Mouse (Mus musculus) CH12.LX (cell line): ENCODE measurements around the gene Psmd14. TPM values are rescaled to one million over a fixed set of nuclear protein-coding genes. Genes with fewer than 3 reads are reported as not detected.

ENCODE experiments used
- DNase-seq: peaks from one replicate; pipeline ENCODE4 v3.0.0-alpha.2; 2013; ENCODE audit errors: extremely low read depth
- H3K27ac ChIP-seq: 2 replicates; pipeline ENCODE4 v1.5.1; 2012; ENCODE audit warnings: low read depth, mild to moderate bottlenecking, control low read depth, moderate library complexity; ENCODE audit not compliant: insufficient read depth
- H3K27me3 ChIP-seq: replicated peaks from 2 replicates; pipeline ENCODE3; 2012; ENCODE audit warnings: inconsistent platforms
- H3K36me3 ChIP-seq, 2 experiments: replicated peaks in 1 of 2; 2 replicates each; pipeline versions ENCODE3 to v1.6.1; 2012; ENCODE audit warnings: inconsistent platforms in 1 of 2, low read length in 1 of 2, mild to moderate bottlenecking in 1 of 2, mixed read lengths in 1 of 2, moderate library complexity in 1 of 2; ENCODE audit not compliant: control insufficient read depth in 1 of 2, insufficient read depth in 1 of 2
- H3K4me1 ChIP-seq, 2 experiments: 2 replicates each; pipeline ENCODE4 v1.6.1; 2012; ENCODE audit warnings: inconsistent platforms in 1 of 2, moderate library complexity in 1 of 2; ENCODE audit not compliant: insufficient read depth in 2 of 2, control insufficient read depth in 1 of 2
- H3K4me2 ChIP-seq: 2 replicates; pipeline ENCODE4 v1.6.1; 2012; ENCODE audit warnings: low read depth, mild to moderate bottlenecking, control low read depth; ENCODE audit not compliant: poor library complexity, insufficient read depth, severe bottlenecking
- H3K4me3 ChIP-seq, 3 experiments: fragments of 150-350 bp in 1 of 3; sonication (generic) in 1 of 3; replicated peaks in 1 of 3; 2 replicates each; pipeline versions ENCODE3 to v1.5.1; 2011 to 2012; ENCODE audit warnings: low read depth in 2 of 3, low read length in 2 of 3, mild to moderate bottlenecking in 2 of 3, moderate library complexity in 2 of 3, control low read depth in 1 of 3, improper control_type of control experiment in 1 of 3, inconsistent platforms in 1 of 3, mixed read lengths in 1 of 3; ENCODE audit not compliant: poor library complexity in 1 of 3
- H3K79me2 ChIP-seq: replicated peaks from 2 replicates; pipeline ENCODE4 v1.6.1; 2012; ENCODE audit warnings: mild to moderate bottlenecking, moderate library complexity; ENCODE audit not compliant: control insufficient read depth, poor library complexity, insufficient read depth, severe bottlenecking; ENCODE audit errors: extremely low read depth
- H3K9ac ChIP-seq: 2 replicates; pipeline ENCODE4 v1.6.1; 2012; ENCODE audit warnings: low read depth, mild to moderate bottlenecking, control low read depth, moderate library complexity; ENCODE audit not compliant: insufficient read depth
- H3K9me3 ChIP-seq: replicated peaks from 2 replicates; pipeline ENCODE3; 2012; ENCODE audit warnings: low read length, inconsistent platforms, mixed read lengths
- CHD1 ChIP-seq: IDR thresholded peaks from 2 replicates; pipeline ENCODE4 v1.6.1; 2012; ENCODE audit warnings: low read depth, low read length, improper control_type of control experiment, inconsistent platforms
- CHD2 ChIP-seq: IDR thresholded peaks from 2 replicates; pipeline ENCODE4 v1.6.1; 2011; ENCODE audit warnings: low read length, improper control_type of control experiment
- CTCF ChIP-seq, 2 experiments: IDR thresholded peaks in 1 of 2; conservative IDR thresholded peaks in 1 of 2; 2 replicates each; pipeline ENCODE4 v1.5.1; 2011 to 2012; ENCODE audit warnings: low read depth in 2 of 2, low read length in 2 of 2, improper control_type of control experiment in 1 of 2, inconsistent platforms in 1 of 2, mild to moderate bottlenecking in 1 of 2, moderate library complexity in 1 of 2
- ELF1 ChIP-seq: IDR thresholded peaks from 2 replicates; pipeline ENCODE4 v1.6.1; 2014; ENCODE audit warnings: low read depth, mild to moderate bottlenecking, inconsistent platforms, low read length, improper control_type of control experiment
- EP300 ChIP-seq: IDR thresholded peaks from 2 replicates; pipeline ENCODE4 v1.6.1; 2011; ENCODE audit warnings: low read length, improper control_type of control experiment
- GABPA ChIP-seq: IDR thresholded peaks from 2 replicates; pipeline ENCODE4 v1.6.1; 2012; ENCODE audit warnings: low read depth, low read length, improper control_type of control experiment, inconsistent platforms; ENCODE audit not compliant: insufficient replicate concordance
- HCFC1 ChIP-seq: IDR thresholded peaks from 2 replicates; pipeline ENCODE4 v1.6.1; 2012; ENCODE audit warnings: low read depth, mild to moderate bottlenecking, inconsistent platforms, low read length, improper control_type of control experiment
- IRF4 ChIP-seq: IDR thresholded peaks from 2 replicates; pipeline ENCODE4 v1.6.1; 2014; ENCODE audit warnings: low read depth, mild to moderate bottlenecking, inconsistent platforms, low read length, improper control_type of control experiment
- KAT2A ChIP-seq: IDR thresholded peaks from 2 replicates; pipeline ENCODE4 v1.6.1; 2012; ENCODE audit warnings: low read length, improper control_type of control experiment, inconsistent platforms; ENCODE audit not compliant: insufficient replicate concordance
- MAFK ChIP-seq: IDR thresholded peaks from 2 replicates; pipeline ENCODE4 v1.6.1; 2011; ENCODE audit warnings: low read length, improper control_type of control experiment; ENCODE audit not compliant: insufficient replicate concordance
- MAX ChIP-seq: IDR thresholded peaks from 2 replicates; pipeline ENCODE4 v1.6.1; 2011; ENCODE audit warnings: low read length, improper control_type of control experiment
- MAZ ChIP-seq: IDR thresholded peaks from 2 replicates; pipeline ENCODE4 v1.6.1; 2012; ENCODE audit warnings: low read depth, mild to moderate bottlenecking, inconsistent platforms, low read length, improper control_type of control experiment, moderate library complexity
- MEF2A ChIP-seq: IDR thresholded peaks from 2 replicates; pipeline ENCODE4 v1.6.1; 2014; ENCODE audit warnings: low read depth, mild to moderate bottlenecking, inconsistent platforms, low read length, improper control_type of control experiment, borderline replicate concordance
- PAX5 ChIP-seq: IDR thresholded peaks from 2 replicates; pipeline ENCODE4 v1.6.1; 2012; ENCODE audit warnings: low read length, inconsistent platforms, mixed read lengths
- POLR2A ChIP-seq: IDR thresholded peaks from 2 replicates; pipeline ENCODE4 v1.6.1; 2011; ENCODE audit warnings: low read depth, mild to moderate bottlenecking, improper control_type of control experiment, low read length
- POLR2AphosphoS2 ChIP-seq: IDR thresholded peaks from 2 replicates; pipeline ENCODE4 v1.6.1; 2011; ENCODE audit warnings: low read depth, low read length, improper control_type of control experiment
- RAD21 ChIP-seq: IDR thresholded peaks from 2 replicates; pipeline ENCODE4 v1.6.1; 2011; ENCODE audit warnings: low read depth, mild to moderate bottlenecking, low read length, improper control_type of control experiment, moderate library complexity
- RCOR1 ChIP-seq: conservative IDR thresholded peaks from 2 replicates; pipeline ENCODE4 v1.6.1; 2012; ENCODE audit warnings: low read depth, mild to moderate bottlenecking, inconsistent platforms, low read length, improper control_type of control experiment
- SIN3A ChIP-seq: IDR thresholded peaks from 2 replicates; pipeline ENCODE4 v1.6.1; 2012; ENCODE audit warnings: low read length, improper control_type of control experiment, inconsistent platforms
- SMC3 ChIP-seq: IDR thresholded peaks from 2 replicates; pipeline ENCODE4 v1.6.1; 2011; ENCODE audit warnings: low read depth, low read length, improper control_type of control experiment
- TBP ChIP-seq: conservative IDR thresholded peaks from 2 replicates; pipeline ENCODE4 v1.6.1; 2011; ENCODE audit warnings: low read depth, low read length, improper control_type of control experiment
- TCF12 ChIP-seq: IDR thresholded peaks from 2 replicates; pipeline ENCODE4 v1.6.1; 2014; ENCODE audit warnings: low read depth, mild to moderate bottlenecking, inconsistent platforms, low read length, improper control_type of control experiment
- USF1 ChIP-seq: IDR thresholded peaks from 2 replicates; pipeline ENCODE4 v1.6.1; 2014; ENCODE audit warnings: low read depth, mild to moderate bottlenecking, inconsistent platforms, low read length, improper control_type of control experiment
- USF2 ChIP-seq: conservative IDR thresholded peaks from 2 replicates; pipeline ENCODE4 v1.6.1; 2011; ENCODE audit warnings: low read depth, low read length, improper control_type of control experiment
- ZC3H11A ChIP-seq: IDR thresholded peaks from 2 replicates; pipeline ENCODE4 v1.6.1; 2012; ENCODE audit warnings: low read depth, mild to moderate bottlenecking, inconsistent platforms, low read length, improper control_type of control experiment
- dilution Hi-C: fragments of 300-500 bp; cut with MboI; formaldehyde crosslinking; loops from 2 replicates; pipeline ENCODE4 v1.14.3; 2020; ENCODE audit warnings: low sequenced_read_pairs; ENCODE audit not compliant: extremely low pct_unique_long_range_greater_than_20kb, extremely low pct_ligation_motif_present
- in situ Hi-C: fragments of 300-500 bp; cut with MboI; formaldehyde crosslinking; loops from 3 replicates; pipeline ENCODE4 v1.14.3; 2019; ENCODE audit warnings: low sequenced_read_pairs, low pct_ligation_motif_present, low pct_unique_long_range_greater_than_20kb, mixed read lengths
- polyA plus RNA-seq: library from polyadenylated mRNA; unstranded; fragments of >175 nt; gene quantifications from 2 replicates; pipeline ENCODE4 v1.2.1, GENCODE M21; 2012; ENCODE audit warnings: low read depth; ENCODE audit not compliant: insufficient read length
- total RNA-seq, 2 experiments: library from RNA; depleted of rRNA; stranded (reverse); fragments of 300-350 nt in 1 of 2; fragments of >200 nt in 1 of 2; gene quantifications; 2 replicates each; pipeline ENCODE4 v1.2.3; 2012 to 2014

The Psmd14 gene
- total and polyA plus RNA-seq, 3 experiments = 159 to 418 (median 267) TPM

DNA sequence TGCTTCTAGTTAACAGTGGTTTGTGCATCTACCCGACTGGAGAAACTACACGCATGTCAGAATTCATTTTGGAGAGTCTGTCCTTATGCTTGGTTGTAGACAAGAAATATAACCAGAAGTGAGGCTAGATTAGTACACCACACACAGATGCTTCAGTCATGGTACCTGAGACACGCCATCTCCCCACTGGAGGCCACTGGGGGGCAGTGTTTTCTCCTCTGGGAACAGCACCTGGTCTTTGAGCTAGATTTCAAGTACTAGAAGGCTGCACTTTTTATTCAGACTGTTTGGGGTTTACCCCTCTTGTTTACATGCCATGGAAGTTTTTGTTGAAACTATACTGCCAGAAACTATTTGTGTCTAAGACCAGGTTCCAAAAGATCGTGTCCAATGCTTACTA, 43.2 kb upstream of the Psmd14 start (continued):
- peak; percentile 88 for TF ChIP-seq SMC3
- no peak for TF ChIP-seq USF1
- TF ChIP-seq RAD21 = peak; percentile 74

DNA sequence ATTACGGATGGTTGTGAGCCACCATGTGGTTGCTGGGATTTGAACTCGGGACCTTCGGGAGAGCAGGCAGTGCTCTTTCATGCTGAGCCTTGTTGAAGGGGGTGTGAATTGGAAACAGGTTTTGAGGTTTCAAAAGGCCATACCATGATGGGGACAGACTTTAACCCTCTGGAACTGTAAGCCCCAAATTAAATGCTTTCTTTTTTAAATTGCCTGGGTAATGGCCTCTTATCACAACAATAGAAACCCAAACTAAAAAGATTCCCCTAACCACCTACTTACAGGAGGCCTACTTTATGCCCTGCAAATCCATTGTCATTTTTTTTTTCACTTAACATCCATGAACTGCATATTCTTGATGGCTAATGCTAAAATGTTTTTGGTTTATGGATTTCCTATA, 36.9 kb upstream of the Psmd14 start:
- dilution Hi-C loops = no loop called here
- H3K27me3 ChIP-seq = no peaks in the 10 kb centered on the region
- H3K36me3 ChIP-seq = no peaks in the 10 kb centered on the region
- DNase-seq = no peak
- no peak overlapping the region for H3K4me2 ChIP-seq
- no peaks in the 10 kb centered on the region for H3K9me3 ChIP-seq
- no peaks in the 10 kb centered on the region for H3K79me2 ChIP-seq
- H3K4me1 ChIP-seq = peaks cover 0 to 4% of the 10 kb centered on the region in 2 experiments; a peak in 1 of 4 replicates
- no peak overlapping the region for H3K4me3 ChIP-seq
- in situ Hi-C loops = loop anchor here (25.0 kb wide), 1 partner anchor 938 kb away; no protein-coding TSS in a partner anchor
- no peak overlapping the region for H3K27ac ChIP-seq
- H3K9ac ChIP-seq = no peak overlapping the region
- TF ChIP-seq GABPA = no peak
- no peak for TF ChIP-seq IRF4
- no peak for TF ChIP-seq POLR2A
- no peak for TF ChIP-seq MAFK
- no peak for TF ChIP-seq ELF1
- TF ChIP-seq ZC3H11A = no peak
- no peak for TF ChIP-seq MAZ
- TF ChIP-seq MEF2A = no peak
- no peak for TF ChIP-seq USF2
- no peak for TF ChIP-seq TBP

DNA sequence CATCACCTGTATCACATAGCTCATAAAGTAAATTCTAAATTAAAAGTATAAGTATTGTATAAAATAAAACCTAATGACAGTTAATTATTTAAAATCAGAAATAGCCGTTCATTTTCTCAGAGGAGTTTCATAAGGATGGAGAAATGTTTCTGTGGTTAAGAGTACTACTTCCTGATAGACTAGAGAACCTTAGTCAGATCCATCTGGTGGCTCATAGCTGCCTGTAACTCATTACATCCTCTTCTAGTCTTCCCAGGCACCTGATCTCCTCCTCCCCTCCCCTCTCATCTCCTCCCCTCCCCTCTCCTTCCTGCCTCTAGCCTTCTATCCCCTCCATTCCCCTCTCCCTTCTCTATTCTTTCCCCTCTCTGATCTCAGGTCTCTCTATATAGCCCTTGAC, 29.9 kb upstream of the Psmd14 start:
- in situ Hi-C loops = no loop called here
- dilution Hi-C loops = no loop called here
- 0 out of 4 replicates have a peak, but pooled peaks cover 0 to under 1% of the 10 kb centered on the region in 2 experiments for H3K4me1 ChIP-seq

More for the DNA sequence above, 29.9 kb upstream of the Psmd14 start:
- Histone ChIP-seq H3K4me3 (no peak overlapping the region), H3K27me3 (no peaks in the 10 kb centered on the region), H3K27ac (no peak overlapping the region), H3K79me2 (no peaks in the 10 kb centered on the region), H3K36me3 (no peaks in the 10 kb centered on the region), H3K4me2 (no peak overlapping the region), H3K9me3 (no peaks in the 10 kb centered on the region), H3K9ac (no peak overlapping the region)
- no peak for DNase-seq
- TF ChIP-seq RCOR1 (no peak), MAX (no peak), EP300 (no peak), KAT2A (no peak), TBP (no peak), POLR2A (no peak), PAX5 (no peak), CHD1 (no peak), POLR2AphosphoS2 (no peak), HCFC1 (no peak), IRF4 (no peak), CHD2 (no peak), CTCF (conservative IDR thresholded peaks at IDR 0.05 in 1 of 2, IDR thresholded peaks at IDR 0.05 in 1 of 2; ENCODE audit: low read depth in 2 of 2, low read length in 2 of 2) (no peak), GABPA (no peak), USF1 (no peak), SIN3A (no peak), TCF12 (no peak), MAZ (no peak)
